ENCODE assay signal across 9 mouse cellular contexts in the genomic region with DNA sequence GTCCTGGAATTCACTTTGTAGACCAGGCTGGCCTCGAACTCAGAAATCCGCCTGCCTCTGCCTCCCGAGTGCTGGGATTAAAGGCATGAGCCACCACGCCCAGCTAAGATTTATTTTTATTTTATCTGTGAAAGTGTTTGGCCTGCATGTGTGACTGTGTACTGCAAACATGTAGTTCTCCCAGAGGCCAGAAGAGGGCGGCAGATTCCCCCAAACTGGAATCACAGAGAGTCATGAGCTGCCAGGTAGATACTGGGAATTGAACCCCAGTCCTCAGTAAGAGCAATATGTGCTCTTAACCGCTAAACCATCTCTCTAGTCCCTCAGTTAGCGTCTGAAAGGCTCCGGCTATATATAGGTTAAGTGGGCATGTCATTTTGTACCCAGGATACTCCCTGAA. TPM values are rescaled to one million over a fixed set of nuclear protein-coding genes. Genes with fewer than 3 reads are reported as not detected.
DNase-seq lines count a peak whose midpoint lies in the region; ATAC-seq and TF ChIP-seq lines count a peak whose summit lies in the region.
"Had no signal": no experiment of that assay in that cellular context is flagged by ENCODE, and none has a peak within 500 bp of the region (broad histone marks: within the 10 kb centered on the region; RNA-seq: fewer than 3 reads in every experiment).

No protein-coding gene starts in this region.

- TF ChIP-seq POLR2A in cerebellum, adult 2 months (IDR thresholded peaks at IDR 0.05; ENCODE audit: borderline replicate concordance, insufficient read depth, low read length): no peak
- TF ChIP-seq POLR2A in bone marrow, adult 2 months (IDR thresholded peaks at IDR 0.05; ENCODE audit: borderline replicate concordance, control insufficient read depth, low read depth, low read length): no peak

- no peaks in the 10 kb centered on the region for H3K27me3 ChIP-seq in cerebellum, adult 2 months (ENCODE audit: control insufficient read depth, insufficient read depth, low read length)

- intact Hi-C loops in left cerebral cortex, adult 2 months (cut with DNase I): loop anchor here (1.0 kb wide), 1 partner anchor 25 kb away; no protein-coding TSS in a partner anchor

- DNase-seq in cerebellum, adult 2 months: peak in 1 of 2 experiments; percentile 44
- DNase-seq in left cerebral cortex, adult 2 months (ENCODE audit: extremely low spot score in 1 of 2, low spot score in 2 of 2): no peak
- no peak for DNase-seq in left cerebral cortex, adult 8-10 months (ENCODE audit: low spot score in 2 of 2)
- DNase-seq in lung, postnatal 10 days: peak; percentile 37
- DNase-seq in frontal cortex, postnatal 36 days (ENCODE audit: low spot score in 2 of 2): no peak

- H3K4me1 ChIP-seq in cerebellum, adult 2 months (ENCODE audit: control insufficient read depth, insufficient read depth, low read length): peaks cover 2% of the 10 kb centered on the region; the same call in 1 of the 2 replicates
- H3K4me1 ChIP-seq in bone marrow, adult 2 months (ENCODE audit: control insufficient read depth, insufficient read depth, low read length): no peaks in the 10 kb centered on the region

- no peak for ATAC-seq in cerebellum, adult (ENCODE audit: insufficient number of reproducible peaks, low FRiP score, low TSS enrichment)
- ATAC-seq in granulocyte monocyte progenitor cell, adult 5-6 weeks (replicated peaks; ENCODE audit: poor library complexity, severe bottlenecking): no peak

- WGBS in cerebellum, adult 2 months: 48% methylated on average over 8 of the region's 8 CpGs
- WGBS in bone marrow, adult 2 months: 67% methylated on average over 8 of the region's 8 CpGs

- no peak overlapping the region for H3K27ac ChIP-seq in cerebellum, adult 2 months (ENCODE audit: insufficient read depth, low read length)
- H3K27ac ChIP-seq in left cerebral cortex, adult 2 months: no peak overlapping the region
- H3K27ac ChIP-seq in bone marrow, adult 2 months (ENCODE audit: control insufficient read depth, insufficient read depth, low read depth, low read length, poor library complexity): no peak overlapping the region

- TF ChIP-seq CTCF in cerebellum, adult 2 months (IDR thresholded peaks at IDR 0.05; ENCODE audit: borderline replicate concordance, insufficient read depth, low read depth, low read length): peak; percentile 61
- TF ChIP-seq CTCF in left cerebral cortex, adult 2 months (IDR thresholded peaks at IDR 0.05): peak; percentile 60
- TF ChIP-seq CTCF in bone marrow, adult 2 months (IDR thresholded peaks at IDR 0.05; ENCODE audit: control insufficient read depth, insufficient read depth, low read length): peak; percentile 63

- no peak overlapping the region for H3K4me3 ChIP-seq in cerebellum, adult 2 months (replicated peaks; ENCODE audit: insufficient read depth, low read depth, low read length)
- no peak overlapping the region for H3K4me3 ChIP-seq in left cerebral cortex, adult 2 months
- H3K4me3 ChIP-seq in bone marrow, adult 2 months (replicated peaks; ENCODE audit: control insufficient read depth, low read depth, low read length): no peak overlapping the region

RNA-seq across cellular contexts. Expression of a gene that starts 7.4 kb away (rescaled TPM):
- 1.9 and 2.4 TPM in 2 replicates for polyA plus RNA-seq in cerebellum, adult 2 months (2012; rRNA removed)
- 1 to 10 TPM in 1 of 2 experiments, under 1 TPM in 1; 0.89 to 1.2 TPM for total RNA-seq in left cerebral cortex, adult 2 months (2021)
- 1 to 10 TPM; 1.4 to 2.3 (median 2.0) TPM for total RNA-seq in left cerebral cortex, adult 8-10 months (2022)
- 1.9 and 5.7 TPM in 2 replicates for polyA plus RNA-seq in bone marrow, adult 2 months (2011; ENCODE audit: insufficient read depth, insufficient read length, low replicate concordance, missing spikeins)
- 5.9 and 10.4 TPM in 2 replicates for total RNA-seq in granulocyte monocyte progenitor cell, adult 5-6 weeks (2014; fragmentation: Nextera tagmentation)
- 4.3 and 4.4 TPM in 2 replicates for total RNA-seq in granulocyte monocyte progenitor cell, adult 5-6 weeks (2017)

RNA-seq across cellular contexts. Expression of a gene that starts 19.5 kb away (rescaled TPM):
- 79.6 and 82.4 TPM in 2 replicates for polyA plus RNA-seq in cerebellum, adult 2 months (2012; rRNA removed)
- total RNA-seq in left cerebral cortex, adult 2 months (2021): 10 to 100 TPM; 24.4 to 27.3 TPM
- total RNA-seq in left cerebral cortex, adult 8-10 months (2022): 10 to 100 TPM; 24.9 to 27.1 (median 25.8) TPM
- not detected in 2 replicates for polyA plus RNA-seq in bone marrow, adult 2 months (2011; ENCODE audit: insufficient read depth, insufficient read length, low replicate concordance, missing spikeins)
- total RNA-seq in granulocyte monocyte progenitor cell, adult 5-6 weeks (2014; fragmentation: Nextera tagmentation): not detected in 2 replicates
- total RNA-seq in granulocyte monocyte progenitor cell, adult 5-6 weeks (2017): not detected in 2 replicates

RNA-seq across cellular contexts. Expression of a gene that starts 26.4 kb away (rescaled TPM):
- 0.14 and 0.88 TPM in 2 replicates for polyA plus RNA-seq in cerebellum, adult 2 months (2012; rRNA removed)
- total RNA-seq in left cerebral cortex, adult 2 months (2021): under 1 TPM in 1 of 2 experiments, not detected in 1; 0.89 TPM
- 1 to 10 TPM in 1 of 4 experiments, under 1 TPM in 1, not detected in 2; 0.64 to 2.2 TPM for total RNA-seq in left cerebral cortex, adult 8-10 months (2022)
- polyA plus RNA-seq in bone marrow, adult 2 months (2011; ENCODE audit: insufficient read depth, insufficient read length, low replicate concordance, missing spikeins): not detected in 2 replicates
- total RNA-seq in granulocyte monocyte progenitor cell, adult 5-6 weeks (2014; fragmentation: Nextera tagmentation): 0.43 TPM in 1 of 2 replicates, not detected in the other
- total RNA-seq in granulocyte monocyte progenitor cell, adult 5-6 weeks (2017): 5.7 TPM in 1 of 2 replicates, not detected in the other

RNA-seq across cellular contexts. Expression of a gene that starts 26.5 kb away (rescaled TPM):
- polyA plus RNA-seq in cerebellum, adult 2 months (2012; rRNA removed): 102 and 105 TPM in 2 replicates
- 10 to 100 TPM; 58.2 TPM for total RNA-seq in left cerebral cortex, adult 2 months (2021)
- 10 to 100 TPM; 52.0 to 61.0 (median 58.8) TPM for total RNA-seq in left cerebral cortex, adult 8-10 months (2022)
- polyA plus RNA-seq in bone marrow, adult 2 months (2011; ENCODE audit: insufficient read depth, insufficient read length, low replicate concordance, missing spikeins): 149 and 240 TPM in 2 replicates
- total RNA-seq in granulocyte monocyte progenitor cell, adult 5-6 weeks (2014; fragmentation: Nextera tagmentation): 485 and 520 TPM in 2 replicates
- total RNA-seq in granulocyte monocyte progenitor cell, adult 5-6 weeks (2017): 676 and 828 TPM in 2 replicates

RNA-seq across cellular contexts. Expression of a gene that starts 29.8 kb away (rescaled TPM):
- polyA plus RNA-seq in cerebellum, adult 2 months (2012; rRNA removed): not detected in 2 replicates
- total RNA-seq in left cerebral cortex, adult 2 months (2021): not detected
- total RNA-seq in left cerebral cortex, adult 8-10 months (2022): not detected
- 2.0 and 4.7 TPM in 2 replicates for polyA plus RNA-seq in bone marrow, adult 2 months (2011; ENCODE audit: insufficient read depth, insufficient read length, low replicate concordance, missing spikeins)
- 2.4 TPM in 1 of 2 replicates, not detected in the other for total RNA-seq in granulocyte monocyte progenitor cell, adult 5-6 weeks (2014; fragmentation: Nextera tagmentation)
- total RNA-seq in granulocyte monocyte progenitor cell, adult 5-6 weeks (2017): 0.52 TPM in 1 of 2 replicates, not detected in the other
- total RNA-seq: heart, postnatal 36 days had no signal

Comparison
In these comparisons a context has a peak if more than half of its experiments do, and no peak if none do; other contexts are left out.
1. RNA of a gene that starts 19.5 kb away (total RNA-seq): 24.4 to 27.3 TPM in left cerebral cortex, adult 2 months and 24.9 to 27.1 TPM in left cerebral cortex, adult 8-10 months; not detected in granulocyte monocyte progenitor cell, adult 5-6 weeks; every median in the first group is over 10 times any median in the second.
2. Peak in every context shown above with its lines, with median percentiles within 50 percentile points of each other: CTCF ChIP-seq.